Mouse (Mus musculus) liver, embryonic 12.5 days (tissue): ENCODE data around the gene Actr6. TPM values are rescaled to one million over a fixed set of nuclear protein-coding genes. Genes with fewer than 3 reads are reported as not detected.
A peak's percentile ranks its signal among the peaks of the same experiment; 100 is the strongest.
"Not testable (repeated sequence)": the region's sequence is repeated elsewhere in the genome, so short reads cannot be mapped to it uniquely, and the experiment has no call there.

Experiments used
- ATAC-seq: fragments of 200-750 bp; cut with Nextera tagmentation; 2 replicates; pipeline ENCODE4 v1.8.0; 2017; ENCODE audit warnings: moderate number of reproducible peaks, mild to moderate bottlenecking, moderate library complexity
- H3K27ac ChIP-seq: fragments of 300-500 bp; sonication (generic); 2 replicates; pipeline ENCODE4 v1.5.1; 2016; ENCODE audit warnings: mild to moderate bottlenecking
- H3K27me3 ChIP-seq: fragments of 300-500 bp; sonication (generic); replicated peaks from 2 replicates; pipeline ENCODE4 v1.6.1; 2016; ENCODE audit warnings: mild to moderate bottlenecking, moderate library complexity
- H3K36me3 ChIP-seq: fragments of 300-500 bp; sonication (generic); 2 replicates; pipeline ENCODE4 v1.6.1; 2016; ENCODE audit warnings: mild to moderate bottlenecking, moderate library complexity
- H3K4me1 ChIP-seq: fragments of 300-500 bp; sonication (generic); 2 replicates; pipeline ENCODE4 v1.6.1; 2016
- H3K4me2 ChIP-seq: fragments of 300-500 bp; sonication (generic); 2 replicates; pipeline ENCODE4 v1.6.1; 2016; ENCODE audit warnings: mild to moderate bottlenecking, moderate library complexity
- H3K4me3 ChIP-seq: fragments of 300-500 bp; sonication (generic); 2 replicates; pipeline ENCODE4 v1.5.1; 2016; ENCODE audit warnings: mild to moderate bottlenecking, moderate library complexity
- H3K9ac ChIP-seq: fragments of 300-500 bp; sonication (generic); 2 replicates; pipeline ENCODE4 v1.6.1; 2016; ENCODE audit warnings: mild to moderate bottlenecking, moderate library complexity
- H3K9me3 ChIP-seq: fragments of 300-500 bp; sonication (generic); replicated peaks from 2 replicates; pipeline ENCODE4 v1.6.1; 2016; ENCODE audit warnings: mild to moderate bottlenecking, moderate library complexity
- WGBS: fragments of 180-500 bp; shearing (Covaris S2); methylation state at CpG from one replicate; pipeline ENCODE4 v1.1.7; 2016; ENCODE audit not compliant: insufficient replicate concordance; 5-methylcytosine and 5-hydroxymethylcytosine counted together
- polyA plus RNA-seq: library from polyadenylated mRNA; unstranded; fragments of >200 nt; fragmentation: Nextera tagmentation; extraction: Ambion mirVana; gene quantifications from 2 replicates; pipeline ENCODE4 v1.2.1, GENCODE M21; 2016

Actr6 gene
- polyA plus RNA-seq, 1 experiment from 2014 or later = 19.1 TPM

DNA sequence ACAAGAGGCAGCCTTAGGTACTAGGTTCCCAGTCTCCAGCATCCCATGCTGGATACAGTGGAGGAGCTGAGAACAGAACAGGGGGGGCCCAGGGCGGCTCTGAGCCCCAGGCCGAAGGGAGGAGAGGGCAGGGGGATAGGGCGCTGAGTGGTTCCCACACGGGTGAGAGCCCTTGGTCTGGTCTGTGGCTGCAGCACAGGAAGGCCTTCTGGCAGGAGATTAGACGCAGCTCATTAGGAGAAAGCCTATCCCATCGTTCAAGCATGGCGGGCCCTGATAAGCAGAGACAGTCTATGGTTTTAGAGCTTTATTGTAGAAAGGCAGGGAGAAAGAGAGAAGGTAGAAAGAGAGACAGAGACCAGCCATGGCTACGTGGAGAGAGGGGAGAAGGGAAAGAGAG, 42.1 kb downstream of the Actr6 start:
- H3K4me1 ChIP-seq = peaks cover 39% of the 10 kb centered on the region
- no peaks in the 10 kb centered on the region for H3K27me3 ChIP-seq
- H3K36me3 ChIP-seq = no peaks in the 10 kb centered on the region
- no peak overlapping the region for H3K27ac ChIP-seq
- 19% methylated on average over 8 of the region's 8 CpGs for WGBS
- peak overlapping the region; percentile 40; the same call in 1 of the 2 replicates for H3K9ac ChIP-seq
- no peaks in the 10 kb centered on the region for H3K9me3 ChIP-seq
- H3K4me2 ChIP-seq = peak overlapping the region; percentile 48
- peak overlapping the region; percentile 8; the same call in 1 of the 2 replicates for H3K4me3 ChIP-seq
- ATAC-seq = peak; percentile 21; the same call in 1 of the 2 replicates

DNA sequence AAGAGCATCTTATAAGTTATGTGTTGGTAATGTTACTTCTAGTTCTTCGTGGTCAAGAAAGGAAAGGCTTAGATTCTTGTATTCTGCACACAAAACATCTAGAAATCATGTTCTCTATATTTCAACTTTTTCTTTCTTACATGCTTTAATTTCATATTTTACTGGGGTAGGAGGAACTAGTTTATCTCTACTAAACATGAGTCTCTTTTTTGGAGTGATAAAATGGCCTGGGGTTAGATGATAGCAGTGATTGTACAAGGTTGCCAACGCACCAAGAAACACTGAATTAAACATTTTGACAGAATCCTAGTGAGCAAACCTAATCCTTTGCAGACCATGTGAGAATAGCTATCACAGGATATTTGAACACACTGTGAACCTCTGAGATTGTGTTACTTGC, 44.6 kb downstream of the Actr6 start:
- Histone ChIP-seq H3K4me2 (peak overlapping the region; percentile 90; the same call in 1 of the 2 replicates), H3K9ac (0 out of 2 replicates have a peak overlapping the region, but pooled peaks have one; percentile 1), H3K4me1 (peaks cover 63% of the 10 kb centered on the region), H3K9me3 (no peaks in the 10 kb centered on the region), H3K4me3 (no peak overlapping the region), H3K36me3 (peaks cover 6% of the 10 kb centered on the region; the same call in 1 of the 2 replicates), H3K27me3 (no peaks in the 10 kb centered on the region), H3K27ac (no peak overlapping the region)
- no peak for ATAC-seq
- 34% methylated on average over 2 of the region's 2 CpGs for WGBS

DNA sequence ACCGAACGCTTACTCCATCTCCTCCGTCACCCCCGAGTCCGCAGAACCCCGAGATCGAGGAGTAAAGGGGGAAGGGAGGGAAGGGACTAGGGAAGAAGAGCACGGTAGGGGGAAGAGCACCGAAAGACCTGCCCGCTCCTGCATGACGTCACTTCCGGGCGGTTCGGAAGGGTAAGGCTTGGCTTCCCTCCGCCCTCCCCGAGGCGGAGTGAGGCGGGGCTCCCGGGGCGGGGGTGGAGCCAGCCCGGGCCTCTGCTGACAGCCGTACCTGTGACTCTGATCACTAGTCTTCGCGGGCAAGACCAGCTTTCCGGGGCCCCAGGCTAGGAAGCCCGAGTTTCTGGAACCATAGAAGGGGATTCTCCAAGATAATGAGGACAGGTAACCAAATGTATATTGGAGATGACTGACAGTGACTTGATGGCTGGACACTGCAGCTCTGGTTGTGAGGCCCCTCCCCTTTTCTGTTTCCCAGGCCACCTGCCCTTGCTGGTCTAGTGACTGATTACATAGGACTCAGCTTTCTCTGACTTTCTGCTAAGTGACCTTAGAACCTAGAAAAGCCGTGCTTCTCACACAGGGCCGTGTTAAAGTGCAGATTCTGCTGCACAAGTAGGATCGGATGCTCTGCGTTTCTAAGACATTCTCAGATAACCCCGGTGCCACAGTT, 45.8 kb downstream of the Actr6 start, which contains the start of gene Scyl2:
Gene Scyl2 (minus strand): TSS at position 147 of the 670 bp plus-strand sequence.
- Histone ChIP-seq H3K27ac (peak within 1 kb of the TSS; percentile 89), H3K36me3 (peaks cover 6% of the 10 kb centered on the region; the same call in 1 of the 2 replicates), H3K4me1 (peaks cover 73% of the 10 kb centered on the region), H3K4me2 (peak within 1 kb of the TSS; percentile 90), H3K9me3 (no peaks in the 10 kb centered on the region), H3K9ac (peak within 1 kb of the TSS; percentile 96), H3K27me3 (no peaks in the 10 kb centered on the region), H3K4me3 (peak within 1 kb of the TSS; percentile 99)
- peak; percentile 98 for ATAC-seq
- 6% methylated on average over 31 of the region's 31 CpGs for WGBS

DNA sequence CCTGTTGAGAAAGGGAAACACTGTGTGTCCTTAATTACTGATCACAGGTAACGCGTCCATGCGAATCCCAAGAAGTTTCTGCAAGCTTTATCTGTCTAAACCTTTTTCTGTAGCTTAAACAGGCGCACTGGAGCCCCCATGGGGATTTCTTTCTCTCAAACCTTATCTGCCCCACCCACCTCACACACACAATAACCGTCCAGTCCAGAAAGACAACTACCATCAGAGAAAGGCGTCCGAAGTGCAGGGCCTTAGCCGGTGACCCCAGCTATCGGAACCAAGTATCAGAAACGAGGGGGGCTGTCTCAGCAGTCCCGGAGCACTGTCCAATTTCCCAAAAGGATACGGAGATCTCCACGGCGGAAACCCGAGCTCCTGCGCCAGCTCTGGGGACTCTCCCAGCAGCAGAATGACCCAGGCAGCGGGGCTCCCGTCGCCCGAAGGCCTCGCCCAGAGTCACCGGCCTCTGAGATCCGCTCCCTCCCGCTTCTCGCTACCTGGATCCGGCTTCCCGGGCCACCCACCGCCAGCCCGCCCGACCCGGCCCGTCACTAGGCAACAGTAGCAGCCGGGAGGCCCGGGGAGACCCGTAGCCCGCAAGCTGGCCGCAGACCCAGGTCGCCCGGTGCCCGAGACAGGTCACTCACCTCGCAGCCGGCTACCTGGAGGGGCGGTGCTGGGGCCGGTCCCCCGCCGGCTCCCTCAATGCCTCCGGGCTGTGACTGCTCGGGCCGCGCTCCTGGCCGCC, 46.5 kb downstream of the Actr6 start:
- Histone ChIP-seq H3K4me3 (peak overlapping the region; percentile 99), H3K27me3 (no peaks in the 10 kb centered on the region), H3K9me3 (no peaks in the 10 kb centered on the region), H3K36me3 (peaks cover 6% of the 10 kb centered on the region; the same call in 1 of the 2 replicates), H3K27ac (peak overlapping the region; percentile 89), H3K9ac (peak overlapping the region; percentile 96), H3K4me1 (peaks cover 79% of the 10 kb centered on the region), H3K4me2 (peak overlapping the region; percentile 90)
- 2% methylated on average over 51 of the region's 51 CpGs for WGBS
- peak; percentile 75 for ATAC-seq

DNA sequence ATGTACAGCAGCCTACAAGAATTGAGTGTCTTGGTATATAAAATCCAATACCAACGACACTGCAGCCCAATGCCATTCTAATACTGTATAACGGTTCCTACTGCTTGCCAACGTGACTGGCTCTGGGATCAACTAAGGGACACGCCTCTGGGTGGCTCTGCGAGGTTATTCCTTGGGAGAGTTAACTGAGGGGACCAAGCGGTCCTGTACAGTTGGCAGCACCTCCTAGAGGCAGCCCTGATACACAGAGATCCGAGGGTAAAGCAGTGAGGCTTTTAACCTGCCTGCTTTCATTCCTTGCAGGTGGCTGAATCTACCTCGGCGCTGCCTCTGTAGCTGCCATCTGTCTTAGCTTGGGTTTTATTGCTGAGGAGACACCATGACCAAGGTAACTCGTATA, 49.1 kb downstream of the Actr6 start:
- 73% methylated on average over 10 of the region's 10 CpGs for WGBS
- H3K9me3 ChIP-seq = no peaks in the 10 kb centered on the region
- H3K4me2 ChIP-seq = no peak overlapping the region
- no peak overlapping the region for H3K27ac ChIP-seq
- no peak overlapping the region for H3K4me3 ChIP-seq
- no peak for ATAC-seq
- peaks cover 74% of the 10 kb centered on the region for H3K4me1 ChIP-seq
- peaks cover 6% of the 10 kb centered on the region; the same call in 1 of the 2 replicates for H3K36me3 ChIP-seq
- no peaks in the 10 kb centered on the region for H3K27me3 ChIP-seq
- no peak overlapping the region for H3K9ac ChIP-seq

DNA sequence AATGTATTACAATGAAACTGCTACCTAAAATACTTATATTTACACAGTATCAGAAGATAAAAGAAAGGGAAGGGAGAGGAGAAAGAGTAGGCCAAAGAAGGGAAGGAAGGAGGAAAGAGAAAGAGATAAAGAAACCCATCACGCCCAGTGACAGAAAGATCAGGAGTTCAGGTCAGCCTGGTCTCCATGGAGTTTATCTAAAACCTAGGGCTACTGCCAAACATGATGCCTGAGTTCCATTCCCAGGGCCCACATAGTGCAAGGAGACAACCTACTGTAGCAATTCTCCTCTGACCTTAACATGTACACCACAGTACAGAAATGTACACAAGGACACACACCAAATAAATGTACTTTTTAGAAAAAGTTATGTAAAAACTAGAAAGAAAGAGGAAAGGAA, 49.9 kb downstream of the Actr6 start:
- H3K27ac ChIP-seq = peak overlapping the region; percentile 54; the same call in 1 of the 2 replicates
- no peaks in the 10 kb centered on the region for H3K27me3 ChIP-seq
- no peak overlapping the region for H3K4me3 ChIP-seq
- no peaks in the 10 kb centered on the region for H3K9me3 ChIP-seq
- peaks cover 66% of the 10 kb centered on the region for H3K4me1 ChIP-seq
- H3K36me3 ChIP-seq = peaks cover 11% of the 10 kb centered on the region; the same call in 1 of the 2 replicates
- 0 out of 2 replicates have a peak overlapping the region, but pooled peaks have one; percentile 24 for H3K4me2 ChIP-seq
- ATAC-seq = no peak
- 0 out of 2 replicates have a peak overlapping the region, but pooled peaks have one; percentile 4 for H3K9ac ChIP-seq
- 12% methylated on average over 1 of the region's 1 CpGs for WGBS

DNA sequence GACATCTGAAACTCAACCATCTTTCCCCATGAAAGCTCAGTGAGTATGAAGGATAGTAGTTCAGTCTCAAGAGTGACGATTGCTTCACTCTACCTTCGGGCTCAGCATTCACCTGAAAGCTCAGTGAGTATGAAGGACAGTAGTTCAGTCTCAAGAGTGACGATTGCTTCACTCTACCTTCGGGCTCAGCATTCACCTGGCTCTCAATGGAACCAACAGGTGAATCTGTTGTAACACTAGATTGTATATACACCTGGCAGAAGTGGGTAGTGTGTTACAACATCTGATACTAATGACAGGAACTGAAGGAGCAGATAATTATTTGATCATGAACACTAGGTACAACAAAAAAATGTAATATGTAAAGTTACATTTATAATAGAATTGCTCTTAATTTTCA, 50.4 kb downstream of the Actr6 start:
- Histone ChIP-seq H3K9ac (no peak overlapping the region), H3K27ac (no peak overlapping the region), H3K27me3 (no peaks in the 10 kb centered on the region), H3K4me3 (no peak overlapping the region), H3K4me1 (peaks cover 61% of the 10 kb centered on the region), H3K9me3 (no peaks in the 10 kb centered on the region), H3K36me3 (peaks cover 12% of the 10 kb centered on the region; the same call in 1 of the 2 replicates), H3K4me2 (no peak overlapping the region)
- WGBS = 79% methylated on average over 4 of the region's 4 CpGs
- ATAC-seq = no peak

DNA sequence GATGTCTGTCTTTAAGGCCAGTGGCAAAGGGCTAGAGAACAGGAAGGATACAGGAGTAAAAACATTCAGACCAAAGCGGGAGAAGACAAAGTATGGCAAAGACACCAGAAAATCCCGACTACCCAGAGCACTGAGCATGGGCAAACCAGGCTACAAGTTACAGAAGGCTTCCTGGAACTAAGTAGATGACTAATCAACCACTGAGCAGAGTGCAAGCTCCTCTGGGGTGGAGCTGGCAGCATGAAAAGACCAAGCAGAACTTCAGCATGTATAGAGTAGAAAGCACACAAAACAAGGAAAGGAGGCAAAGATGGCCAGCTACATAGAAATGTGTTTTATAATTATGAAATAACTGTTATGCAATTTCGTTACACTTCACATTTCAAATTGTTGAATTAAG, 51.6 kb downstream of the Actr6 start:
- Histone ChIP-seq H3K4me2 (no peak overlapping the region), H3K27me3 (no peaks in the 10 kb centered on the region), H3K4me3 (no peak overlapping the region), H3K27ac (no peak overlapping the region; the same call in 1 of the 2 replicates), H3K4me1 (peaks cover 57% of the 10 kb centered on the region), H3K9ac (no peak overlapping the region), H3K9me3 (no peaks in the 10 kb centered on the region), H3K36me3 (peaks cover 15% of the 10 kb centered on the region; the same call in 1 of the 2 replicates)
- peak; percentile 48; the same call in 1 of the 2 replicates for ATAC-seq
- WGBS = 64% methylated on average over 3 of the region's 3 CpGs

DNA sequence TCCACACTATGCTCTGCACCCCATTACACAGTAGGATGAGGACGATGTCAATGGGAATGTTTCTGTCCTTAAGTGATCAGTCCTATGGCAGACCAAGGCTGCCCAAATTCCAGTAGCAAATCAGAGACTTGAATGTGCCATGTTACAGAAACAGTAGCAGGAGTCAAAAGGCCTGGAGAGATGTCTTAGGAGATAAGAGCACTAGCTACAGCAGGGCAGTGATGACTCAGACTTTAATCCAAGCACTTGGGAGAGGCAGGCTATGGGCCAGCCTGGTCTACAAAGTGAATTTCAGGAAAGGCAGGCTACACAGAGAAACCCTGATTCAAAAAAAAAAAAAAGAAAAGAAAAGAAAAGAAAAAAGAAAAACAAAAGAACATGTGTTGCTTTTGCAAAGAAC, 52.6 kb downstream of the Actr6 start:
- Histone ChIP-seq H3K27me3 (no peaks in the 10 kb centered on the region), H3K36me3 (peaks cover 20% of the 10 kb centered on the region; the same call in 1 of the 2 replicates), H3K27ac (no peak overlapping the region), H3K4me3 (no peak overlapping the region), H3K4me2 (no peak overlapping the region), H3K4me1 (peaks cover 48% of the 10 kb centered on the region), H3K9me3 (no peaks in the 10 kb centered on the region), H3K9ac (no peak overlapping the region)
- 86% methylated on average over 1 of the region's 1 CpGs for WGBS
- peak; percentile 47; the same call in 1 of the 2 replicates for ATAC-seq

DNA sequence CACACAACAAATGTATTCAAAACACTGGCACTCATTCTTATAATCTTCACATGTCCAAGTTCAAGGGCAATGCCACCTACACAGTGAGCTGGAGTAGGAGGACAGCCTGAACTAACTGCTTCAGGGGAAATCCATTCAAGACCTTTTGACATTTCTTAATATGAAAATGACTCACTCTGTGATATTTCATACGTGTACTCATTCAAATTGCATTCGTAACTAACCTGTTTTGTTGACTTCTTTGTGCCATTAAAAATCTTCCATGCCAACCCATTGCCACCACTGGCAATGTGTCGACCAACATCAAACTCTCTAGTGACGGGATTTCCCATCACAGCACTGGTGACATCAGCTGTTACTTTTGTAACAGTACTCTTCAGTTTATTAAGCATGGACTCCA, 54.0 kb downstream of the Actr6 start:
- 81% methylated on average over 4 of the region's 4 CpGs for WGBS
- ATAC-seq = no peak
- no peak overlapping the region for H3K4me3 ChIP-seq
- no peak overlapping the region for H3K4me2 ChIP-seq
- H3K27ac ChIP-seq = no peak overlapping the region
- no peaks in the 10 kb centered on the region for H3K9me3 ChIP-seq
- peaks cover 34% of the 10 kb centered on the region for H3K4me1 ChIP-seq
- no peak overlapping the region for H3K9ac ChIP-seq
- H3K27me3 ChIP-seq = no peaks in the 10 kb centered on the region
- peaks cover 16% of the 10 kb centered on the region for H3K36me3 ChIP-seq

DNA sequence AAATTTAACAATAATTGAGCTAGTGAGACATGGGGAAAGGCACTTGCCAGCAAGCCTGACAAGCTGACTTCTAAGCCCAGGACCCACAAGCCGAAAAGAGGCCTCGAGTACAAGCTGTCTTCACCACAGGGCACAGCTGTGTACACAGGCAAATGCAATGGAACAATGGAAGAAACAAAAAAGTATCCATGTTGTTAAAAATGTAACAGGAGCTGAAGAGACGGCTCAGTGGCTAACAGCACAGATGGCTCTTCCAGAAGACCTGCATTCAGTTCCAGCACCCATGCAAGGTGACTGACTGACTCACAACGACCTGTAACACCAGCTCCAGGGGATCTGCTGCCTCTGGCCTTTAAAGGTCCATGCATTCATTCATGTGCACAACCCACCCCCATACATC, 55.5 kb downstream of the Actr6 start:
- Histone ChIP-seq H3K9me3 (no peaks in the 10 kb centered on the region), H3K27me3 (no peaks in the 10 kb centered on the region), H3K4me2 (no peak overlapping the region), H3K36me3 (peaks cover 20% of the 10 kb centered on the region), H3K4me3 (no peak overlapping the region), H3K9ac (no peak overlapping the region), H3K4me1 (peaks cover 21% of the 10 kb centered on the region), H3K27ac (no peak overlapping the region)
- ATAC-seq = no peak
- 73% methylated on average over 4 of the region's 4 CpGs for WGBS

DNA sequence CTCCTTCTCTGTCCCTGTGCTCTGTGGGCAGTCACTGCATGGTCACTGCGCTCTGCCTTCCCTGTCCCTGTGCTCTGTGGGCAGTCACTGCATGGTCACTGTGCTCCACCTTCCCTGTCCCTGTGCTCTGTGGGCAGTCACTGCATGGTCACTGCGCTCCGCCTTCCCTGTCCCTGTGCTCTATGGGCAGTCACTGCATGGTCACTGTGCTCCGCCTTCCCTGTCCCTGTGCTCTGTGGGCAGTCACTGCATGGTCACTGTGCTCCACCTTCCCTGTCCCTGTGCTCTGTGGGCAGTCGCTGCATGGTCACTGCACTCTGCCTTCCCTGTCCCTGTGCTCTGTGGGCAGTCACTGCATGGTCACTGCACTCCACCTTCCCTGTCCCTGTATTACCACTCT, 61.7 kb downstream of the Actr6 start:
- peaks cover 25% of the 10 kb centered on the region for H3K36me3 ChIP-seq
- not testable (repeated sequence) for H3K9ac ChIP-seq, H3K27ac ChIP-seq, H3K4me1 ChIP-seq, H3K4me2 ChIP-seq, H3K4me3 ChIP-seq, ATAC-seq, H3K9me3 ChIP-seq, H3K27me3 ChIP-seq
- WGBS = 90% methylated on average over 5 of the region's 5 CpGs
